Mouse (Mus musculus): ENCODE data around the gene Cnot6. TPM values are rescaled to one million over a fixed set of nuclear protein-coding genes. Genes with fewer than 3 reads are reported as not detected.

The Cnot6 gene
- polyA plus RNA-seq, 1 experiment from 2014 or later = 47.4 TPM

Other genes with a start within 250 kb of the Cnot6 start
- gene Olfr1386, start 247.7 kb downstream of the Cnot6 start, polyA plus RNA-seq (2015; fragmentation: Nextera tagmentation; extraction: Ambion mirVana) = not detected in 2 replicates
- 0.05 and 0.08 TPM in 2 replicates for gene Olfr1385, start 223.7 kb downstream of the Cnot6 start, polyA plus RNA-seq (2015; fragmentation: Nextera tagmentation; extraction: Ambion mirVana)
- not detected in 2 replicates for gene Olfr1384, start 206.0 kb downstream of the Cnot6 start, polyA plus RNA-seq (2015; fragmentation: Nextera tagmentation; extraction: Ambion mirVana)
- gene Olfr1383, start 193.1 kb downstream of the Cnot6 start, polyA plus RNA-seq (2015; fragmentation: Nextera tagmentation; extraction: Ambion mirVana) = not detected in 2 replicates
- gene Olfr1382, start 184.5 kb downstream of the Cnot6 start, polyA plus RNA-seq (2015; fragmentation: Nextera tagmentation; extraction: Ambion mirVana) = not detected in 2 replicates
- gene Olfr1381, start 169.3 kb downstream of the Cnot6 start, polyA plus RNA-seq (2015; fragmentation: Nextera tagmentation; extraction: Ambion mirVana) = not detected in 2 replicates
- not detected in 2 replicates for gene Olfr1380, start 155.8 kb downstream of the Cnot6 start, polyA plus RNA-seq (2015; fragmentation: Nextera tagmentation; extraction: Ambion mirVana)
- gene Flt4, start 103.5 kb downstream of the Cnot6 start, polyA plus RNA-seq (2015; fragmentation: Nextera tagmentation; extraction: Ambion mirVana) = 1.9 TPM in 2 replicates
- gene Scgb3a1, start 49.1 kb downstream of the Cnot6 start, polyA plus RNA-seq (2015; fragmentation: Nextera tagmentation; extraction: Ambion mirVana) = not detected in 2 replicates
- gene Gfpt2, start 81.5 kb upstream of the Cnot6 start, polyA plus RNA-seq (2015; fragmentation: Nextera tagmentation; extraction: Ambion mirVana) = 6.1 and 6.7 TPM in 2 replicates
- 63.3 and 68.7 TPM in 2 replicates for gene Mapk9, start 134.0 kb upstream of the Cnot6 start, polyA plus RNA-seq (2015; fragmentation: Nextera tagmentation; extraction: Ambion mirVana)
- gene Rasgef1c, start 189.1 kb upstream of the Cnot6 start, polyA plus RNA-seq (2015; fragmentation: Nextera tagmentation; extraction: Ambion mirVana) = 28.0 and 29.8 TPM in 2 replicates